23 mouse cellular contexts compared by ENCODE assay signal in the genomic region with DNA sequence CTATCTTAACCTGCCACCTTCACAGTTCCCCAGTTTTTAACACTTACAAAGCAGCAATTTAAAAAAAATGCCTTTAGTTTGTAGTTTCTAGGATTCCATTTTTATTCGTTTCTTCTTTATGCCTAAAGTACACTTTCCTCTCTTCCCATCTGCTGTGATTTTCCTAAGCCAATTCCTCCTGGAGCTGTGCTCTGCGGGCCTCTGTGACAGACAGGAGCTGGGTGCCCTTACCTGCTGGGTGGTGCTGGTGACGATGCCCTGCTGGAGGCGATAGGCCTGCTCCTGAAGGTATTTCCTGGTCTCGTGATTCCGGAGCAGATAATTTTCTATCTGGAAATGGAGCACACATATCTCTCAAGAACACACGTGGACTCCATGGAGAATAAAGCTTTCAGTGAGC.
A peak's percentile ranks its signal among the peaks of the same experiment; 100 is the strongest.
DNase-seq lines count a peak whose midpoint lies in the region; ATAC-seq and TF ChIP-seq lines count a peak whose summit lies in the region.
"Had no signal": no experiment of that assay in that cellular context is flagged by ENCODE, and none has a peak within 500 bp of the region (broad histone marks: within the 10 kb centered on the region; RNA-seq: fewer than 3 reads in every experiment).

No protein-coding gene starts in this region.

- peaks cover 10% of the 10 kb centered on the region for H3K4me1 ChIP-seq in forebrain, embryonic 15.5 days
- H3K4me1 ChIP-seq in forebrain, embryonic 12.5 days = no peaks in the 10 kb centered on the region
- peaks cover 3% of the 10 kb centered on the region; the same call in 1 of the 2 replicates for H3K4me1 ChIP-seq in cerebellum, adult 2 months (ENCODE audit: control insufficient read depth, insufficient read depth, low read length)
- H3K4me1 ChIP-seq: heart, embryonic 15.5 days; hindbrain, embryonic 13.5 days; limb, embryonic 13.5 days; liver, embryonic 13.5 days; midbrain, embryonic 13.5 days had no signal

- peak overlapping the region; percentile 57 for H3K27ac ChIP-seq in forebrain, embryonic 15.5 days (replicated peaks)
- H3K27ac ChIP-seq in forebrain, embryonic 12.5 days = no peak overlapping the region
- no peak overlapping the region for H3K27ac ChIP-seq in cerebellum, adult 2 months (ENCODE audit: insufficient read depth, low read length)
- H3K27ac ChIP-seq: heart, embryonic 15.5 days; hindbrain, embryonic 13.5 days; kidney, postnatal 0 days; limb, embryonic 13.5 days; liver, embryonic 13.5 days; midbrain, embryonic 13.5 days had no signal

- peak; percentile 18 for DNase-seq in layer of hippocampus, adult 11-12 months (ENCODE audit: low spot score)
- DNase-seq in layer of hippocampus, postnatal 14 days (ENCODE audit: low spot score in 2 of 2) = no peak
- peak; percentile 38 to 64 for DNase-seq in cerebellum, adult 2 months
- peak; percentile 24 to 31 for DNase-seq in cerebellum, postnatal 36 days
- DNase-seq in gastrocnemius, adult 8-10 months (ENCODE audit: low spot score in 2 of 2) = no peak
- DNase-seq: adrenal gland, postnatal 25 days; gastrocnemius, postnatal 25 days; heart, postnatal 36 days; kidney, adult 2 months; liver, embryonic 13.5 days; lung, embryonic 14.5 days; right cerebral cortex, postnatal 25 days; spleen, adult 18-20 months; thymus, postnatal 14 days had no signal

- no peaks in the 10 kb centered on the region for H3K36me3 ChIP-seq in forebrain, embryonic 15.5 days
- H3K36me3 ChIP-seq in forebrain, embryonic 12.5 days (replicated peaks) = no peaks in the 10 kb centered on the region
- H3K36me3 ChIP-seq: heart, embryonic 15.5 days; hindbrain, embryonic 13.5 days; liver, embryonic 13.5 days; midbrain, embryonic 13.5 days had no signal

- H3K4me2 ChIP-seq in forebrain, embryonic 15.5 days (replicated peaks) = no peak overlapping the region
- H3K4me2 ChIP-seq in forebrain, embryonic 12.5 days = no peak overlapping the region
- H3K4me2 ChIP-seq: heart, embryonic 15.5 days; hindbrain, embryonic 13.5 days; limb, embryonic 13.5 days; liver, embryonic 13.5 days; lung, embryonic 14.5 days; midbrain, embryonic 13.5 days had no signal

- no peak; the same call in 1 of the 2 replicates for ATAC-seq in forebrain, embryonic 15.5 days (replicated peaks)
- ATAC-seq in forebrain, embryonic 12.5 days (ENCODE audit: low FRiP score) = no peak
- ATAC-seq: CD4-positive, CD25-positive, alpha-beta regulatory T cell, adult 4 months; midbrain, embryonic 13.5 days had no signal

- H3K9ac ChIP-seq in forebrain, embryonic 15.5 days (replicated peaks) = no peak overlapping the region
- no peak overlapping the region for H3K9ac ChIP-seq in forebrain, embryonic 12.5 days
- H3K9ac ChIP-seq: heart, embryonic 15.5 days; hindbrain, embryonic 13.5 days; limb, embryonic 13.5 days; liver, embryonic 13.5 days; lung, embryonic 14.5 days; midbrain, embryonic 13.5 days had no signal

- H3K4me3 ChIP-seq in forebrain, embryonic 15.5 days = no peak overlapping the region
- no peak overlapping the region for H3K4me3 ChIP-seq in forebrain, embryonic 12.5 days (replicated peaks)
- no peak overlapping the region for H3K4me3 ChIP-seq in cerebellum, adult 2 months (replicated peaks; ENCODE audit: insufficient read depth, low read depth, low read length)
- H3K4me3 ChIP-seq: heart, embryonic 15.5 days; hindbrain, embryonic 13.5 days; limb, embryonic 13.5 days; liver, embryonic 13.5 days; megakaryocyte, embryonic 14.5 days; midbrain, embryonic 13.5 days had no signal

- no peak for TF ChIP-seq CTCF in cerebellum, adult 2 months (IDR thresholded peaks at IDR 0.05; ENCODE audit: borderline replicate concordance, insufficient read depth, low read depth, low read length)

- WGBS in forebrain, embryonic 15.5 days = 80% methylated on average over 7 of the region's 7 CpGs
- 91% methylated on average over 7 of the region's 7 CpGs for WGBS in forebrain, embryonic 12.5 days
- 36% methylated on average over 7 of the region's 7 CpGs for WGBS in cerebellum, adult 2 months

- no peaks in the 10 kb centered on the region for H3K27me3 ChIP-seq in forebrain, embryonic 15.5 days
- H3K27me3 ChIP-seq in forebrain, embryonic 12.5 days = no peaks in the 10 kb centered on the region
- H3K27me3 ChIP-seq in cerebellum, adult 2 months (ENCODE audit: control insufficient read depth, insufficient read depth, low read length) = no peaks in the 10 kb centered on the region
- H3K27me3 ChIP-seq: heart, embryonic 15.5 days; hindbrain, embryonic 13.5 days; limb, embryonic 13.5 days; liver, embryonic 13.5 days; midbrain, embryonic 13.5 days had no signal

- no peak for TF ChIP-seq POLR2A in cerebellum, adult 2 months (IDR thresholded peaks at IDR 0.05; ENCODE audit: borderline replicate concordance, insufficient read depth, low read length)

- H3K9me3 ChIP-seq in forebrain, embryonic 15.5 days = no peaks in the 10 kb centered on the region
- H3K9me3 ChIP-seq in forebrain, embryonic 12.5 days = no peaks in the 10 kb centered on the region
- H3K9me3 ChIP-seq: heart, embryonic 15.5 days; hindbrain, embryonic 13.5 days; limb, embryonic 13.5 days; liver, embryonic 13.5 days; megakaryocyte, embryonic 14.5 days; midbrain, embryonic 13.5 days had no signal

Comparison
In these comparisons a context has a peak if more than half of its experiments do, and no peak if none do; other contexts are left out.
1. DNase-seq: peak in layer of hippocampus, adult 11-12 months (single experiment), cerebellum, adult 2 months (2 of 2) and cerebellum, postnatal 36 days (2 of 2); none in layer of hippocampus, postnatal 14 days (0 of 2) and gastrocnemius, adult 8-10 months (0 of 2).